Comparison of ENCODE assay signal across 14 mouse cellular contexts in the genomic region with DNA sequence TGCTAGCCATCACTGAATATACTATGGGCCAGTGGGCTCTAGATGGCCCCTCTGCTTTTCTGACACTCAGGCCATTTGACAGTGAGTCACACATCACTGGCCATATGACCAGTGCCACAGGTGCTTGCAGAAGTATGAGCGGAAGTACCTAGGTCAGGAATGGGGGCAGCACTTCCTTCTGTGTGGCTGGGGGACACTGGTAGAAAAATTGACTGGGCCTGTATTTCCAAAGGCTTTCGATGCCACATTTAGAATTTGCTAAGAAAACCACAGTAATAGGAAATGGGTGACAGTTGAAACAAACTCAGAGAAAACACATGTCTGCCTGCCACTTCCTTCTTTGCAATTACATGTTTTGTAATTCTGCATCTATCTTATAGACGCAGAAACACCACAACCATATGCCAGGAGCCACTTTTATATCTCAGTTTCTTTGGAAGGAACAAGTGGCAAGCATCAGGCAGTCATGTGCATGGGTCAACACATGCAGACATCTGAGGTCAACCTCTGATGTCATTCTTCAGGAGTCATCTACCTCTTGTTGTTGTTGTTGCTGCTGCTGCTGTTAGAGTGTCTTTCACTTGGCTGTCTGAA.
DNase-seq lines count a peak whose midpoint lies in the region; ATAC-seq and TF ChIP-seq lines count a peak whose summit lies in the region.
"Had no signal": no experiment of that assay in that cellular context is flagged by ENCODE, and none has a peak within 500 bp of the region (broad histone marks: within the 10 kb centered on the region; RNA-seq: fewer than 3 reads in every experiment).

No protein-coding gene starts in this region.

- H3K27me3 ChIP-seq in spleen, adult 2 months (ENCODE audit: control insufficient read depth, insufficient read depth, low read length), result no peaks in the 10 kb centered on the region
- no peaks in the 10 kb centered on the region for H3K27me3 ChIP-seq in liver, postnatal 0 days (ENCODE audit: insufficient read depth, low read length)
- H3K27me3 ChIP-seq in kidney, embryonic 14.5 days (ENCODE audit: control insufficient read depth, insufficient read depth, low read length), result no peaks in the 10 kb centered on the region
- H3K27me3 ChIP-seq in heart, embryonic 10.5 days (ENCODE audit: insufficient read depth, poor library complexity, severe bottlenecking), result no peaks in the 10 kb centered on the region
- H3K27me3 ChIP-seq: heart, embryonic 12.5 days; neural tube, embryonic 15.5 days had no signal

- H3K4me3 ChIP-seq in spleen, adult 2 months (ENCODE audit: extremely low read depth, insufficient read depth, insufficient read length), result no peak overlapping the region
- no peak overlapping the region for H3K4me3 ChIP-seq in bone marrow, adult 2 months (replicated peaks; ENCODE audit: control insufficient read depth, low read depth, low read length)
- H3K4me3 ChIP-seq in liver, postnatal 0 days (ENCODE audit: low read depth, low read length), result no peak overlapping the region
- no peak overlapping the region for H3K4me3 ChIP-seq in kidney, embryonic 14.5 days (ENCODE audit: low read length)
- H3K4me3 ChIP-seq in heart, embryonic 10.5 days, result no peak overlapping the region
- H3K4me3 ChIP-seq: heart, embryonic 12.5 days; neural tube, embryonic 15.5 days had no signal

- H3K9ac ChIP-seq in liver, postnatal 0 days (replicated peaks), result no peak overlapping the region
- H3K9ac ChIP-seq in kidney, embryonic 14.5 days (ENCODE audit: low read depth, low read length), result no peak overlapping the region
- H3K9ac ChIP-seq: heart, embryonic 12.5 days; neural tube, embryonic 15.5 days had no signal

- 0 out of 2 replicates have a peak, but pooled peaks have one; percentile 34 for TF ChIP-seq EP300 in liver, postnatal 0 days (IDR thresholded peaks at IDR 0.05; ENCODE audit: low read depth)

- 23% methylated on average over 3 of the region's 3 CpGs for WGBS in spleen, adult 2 months
- WGBS in bone marrow, adult 2 months, result 18% methylated on average over 3 of the region's 3 CpGs
- 40% methylated on average over 3 of the region's 3 CpGs for WGBS in liver, postnatal 0 days (ENCODE audit: insufficient replicate concordance)
- 89% methylated on average over 3 of the region's 3 CpGs for WGBS in kidney, embryonic 14.5 days
- WGBS in heart, embryonic 10.5 days, result 87% methylated on average over 3 of the region's 3 CpGs

- peaks cover 15% of the 10 kb centered on the region for H3K4me1 ChIP-seq in spleen, adult 2 months (ENCODE audit: control insufficient read depth, insufficient read depth, insufficient read length)
- H3K4me1 ChIP-seq in bone marrow, adult 2 months (ENCODE audit: control insufficient read depth, insufficient read depth, low read length), result peaks cover 9% of the 10 kb centered on the region
- peaks cover 47% of the 10 kb centered on the region for H3K4me1 ChIP-seq in liver, postnatal 0 days (ENCODE audit: insufficient read depth)
- peaks cover 27% of the 10 kb centered on the region for H3K4me1 ChIP-seq in kidney, embryonic 14.5 days (ENCODE audit: control insufficient read depth, insufficient read depth, low read length)
- peaks cover 22% of the 10 kb centered on the region for H3K4me1 ChIP-seq in heart, embryonic 10.5 days

- no peaks in the 10 kb centered on the region for H3K9me3 ChIP-seq in liver, postnatal 0 days (ENCODE audit: low read length)
- H3K9me3 ChIP-seq in kidney, embryonic 14.5 days (ENCODE audit: control insufficient read depth, low read length), result no peaks in the 10 kb centered on the region
- H3K9me3 ChIP-seq in heart, embryonic 10.5 days, result no peaks in the 10 kb centered on the region
- H3K9me3 ChIP-seq: heart, embryonic 12.5 days; neural tube, embryonic 15.5 days had no signal

- TF ChIP-seq CTCF in spleen, adult 2 months (IDR thresholded peaks at IDR 0.05; ENCODE audit: extremely low read depth, insufficient read depth, insufficient read length, insufficient replicate concordance), result no peak
- no peak for TF ChIP-seq CTCF in bone marrow, adult 2 months (IDR thresholded peaks at IDR 0.05; ENCODE audit: control insufficient read depth, insufficient read depth, low read length)
- no peak for TF ChIP-seq CTCF in liver, postnatal 0 days (IDR thresholded peaks at IDR 0.05; ENCODE audit: low read depth)

- peak overlapping the region; percentile 39 for H3K27ac ChIP-seq in spleen, adult 2 months (ENCODE audit: insufficient read depth, low read length)
- peak overlapping the region; percentile 60; the same call in 1 of the 2 replicates for H3K27ac ChIP-seq in bone marrow, adult 2 months (ENCODE audit: control insufficient read depth, insufficient read depth, low read depth, low read length, poor library complexity)
- peak overlapping the region; percentile 70 for H3K27ac ChIP-seq in liver, postnatal 0 days (ENCODE audit: low read depth)
- H3K27ac ChIP-seq in kidney, embryonic 14.5 days (ENCODE audit: low read depth, low read length), result no peak overlapping the region
- no peak overlapping the region for H3K27ac ChIP-seq in heart, embryonic 10.5 days
- H3K27ac ChIP-seq: neural tube, embryonic 15.5 days had no signal

- H3K4me2 ChIP-seq in liver, postnatal 0 days (ENCODE audit: low read depth, low read length), result no peak overlapping the region
- no peak overlapping the region for H3K4me2 ChIP-seq in kidney, embryonic 14.5 days (replicated peaks; ENCODE audit: low read depth, low read length)
- H3K4me2 ChIP-seq: heart, embryonic 12.5 days; neural tube, embryonic 15.5 days had no signal

- H3K36me3 ChIP-seq in spleen, adult 2 months (ENCODE audit: control insufficient read depth, insufficient read depth, low read length), result 0 out of 2 replicates have a peak, but pooled peaks cover 3% of the 10 kb centered on the region
- H3K36me3 ChIP-seq in liver, postnatal 0 days (replicated peaks; ENCODE audit: insufficient read depth, low read length), result peaks cover 11% of the 10 kb centered on the region
- peaks cover 8% of the 10 kb centered on the region; the same call in 1 of the 2 replicates for H3K36me3 ChIP-seq in kidney, embryonic 14.5 days (ENCODE audit: control insufficient read depth, insufficient read depth, low read length)
- peaks cover 27% of the 10 kb centered on the region for H3K36me3 ChIP-seq in heart, embryonic 10.5 days

- peak; percentile 37 for ATAC-seq in liver, postnatal 0 days
- ATAC-seq in kidney, embryonic 14.5 days (ENCODE audit: low FRiP score, low TSS enrichment), result no peak
- ATAC-seq: hindbrain, embryonic 16.5 days; midbrain, embryonic 16.5 days had no signal

- peak in 1 of 2 experiments; percentile 5 for DNase-seq in spleen, adult 2 months (ENCODE audit: low read depth in 1 of 2, low spot score in 2 of 2)
- DNase-seq in spleen, postnatal 4 days (ENCODE audit: low spot score in 2 of 2), result no peak
- DNase-seq in liver, postnatal 0 days, result no peak
- DNase-seq in thymus, postnatal 25 days, result peak; percentile 59
- no peak for DNase-seq in gastrocnemius, postnatal 10 days
- no peak for DNase-seq in heart, embryonic 10.5 days (ENCODE audit: low spot score)
- DNase-seq: cerebellum, adult 9-10 months; left cerebral cortex, postnatal 4 days had no signal

- TF ChIP-seq POLR2A in spleen, adult 2 months (IDR thresholded peaks at IDR 0.05; ENCODE audit: low read depth, low read length), result no peak
- TF ChIP-seq POLR2A in bone marrow, adult 2 months (IDR thresholded peaks at IDR 0.05; ENCODE audit: borderline replicate concordance, control insufficient read depth, low read depth, low read length), result no peak

Comparison
In these comparisons a context has a peak if more than half of its experiments do, and no peak if none do; other contexts are left out.
1. H3K27ac ChIP-seq: peak in spleen, adult 2 months (single experiment), bone marrow, adult 2 months (single experiment) and liver, postnatal 0 days (single experiment); none in kidney, embryonic 14.5 days (single experiment) and heart, embryonic 10.5 days (single experiment).